Mouse (Mus musculus): Measurements from ENCODE around the gene Rabggta.

Gene Rabggta

GRCm38 (mm10) chr14:55682118-55682493, 40.0 kb downstream of the Rabggta start:
- DNase-seq (ENCODE audit: low spot score): no peak

GRCm38 (mm10) chr14:55681160-55682117, 40.6 kb downstream of the Rabggta start, which contains the start of gene Tinf2:
Tinf2 (minus strand) TSS chr14:55681820.
- DNase-seq (ENCODE audit: low spot score): peak; percentile 97

DNA sequence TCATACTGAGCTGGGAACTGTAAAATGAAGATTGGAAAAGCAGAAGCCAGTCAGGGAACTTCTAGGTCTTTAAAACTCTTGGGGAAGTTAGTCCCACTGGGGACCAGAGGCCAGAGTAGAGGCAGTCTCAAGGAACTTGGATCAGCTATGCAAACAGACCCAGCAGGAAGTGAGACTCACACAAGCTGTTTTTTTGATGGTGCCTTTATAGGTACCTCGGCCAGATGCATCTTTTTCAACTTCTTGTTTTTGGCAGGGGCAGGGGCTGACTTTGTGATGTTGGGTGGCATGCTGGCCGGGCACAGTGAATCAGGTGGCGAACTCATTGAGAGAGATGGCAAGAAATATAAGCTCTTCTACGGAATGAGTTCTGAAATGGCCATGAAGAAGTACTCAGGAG, 44.4 kb downstream of the Rabggta start:
- DNase-seq (ENCODE audit: low spot score): no peak

GRCm38 (mm10) chr14:55672741-55673060, 49.4 kb downstream of the Rabggta start:
- DNase-seq (ENCODE audit: low spot score): no peak

- peak; percentile 97 for DNase-seq (ENCODE audit: low spot score)
Observed at GRCm38 (mm10) chr14:55671833-55672740, 50.0 kb downstream of the Rabggta start, which contains the start of the genes Gmpr2 and Nedd8. Gmpr2 (plus strand) TSS chr14:55671941. Nedd8 (minus strand) TSS chr14:55672124.

DNA sequence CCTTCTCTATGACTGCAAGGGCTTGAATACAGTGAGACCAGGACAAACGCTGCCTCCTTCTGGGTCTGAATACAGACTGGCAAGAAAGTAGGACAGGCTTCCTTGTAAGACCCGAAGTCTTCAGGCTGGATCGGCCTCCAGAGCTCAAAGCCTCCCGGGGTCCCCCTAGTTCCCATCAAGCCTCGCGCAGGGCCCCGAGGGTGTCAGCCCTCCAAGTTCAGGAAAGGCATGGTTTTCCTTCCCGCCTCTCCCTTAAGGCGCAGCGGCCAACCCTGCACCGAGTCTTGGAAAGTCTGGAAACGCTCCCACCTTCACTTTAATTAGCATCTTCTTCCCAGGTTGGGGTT, 50.6 kb downstream of the Rabggta start:
- no peak for DNase-seq (ENCODE audit: low spot score)
